20 mouse cellular contexts compared by ENCODE assay signal in the genomic region with DNA sequence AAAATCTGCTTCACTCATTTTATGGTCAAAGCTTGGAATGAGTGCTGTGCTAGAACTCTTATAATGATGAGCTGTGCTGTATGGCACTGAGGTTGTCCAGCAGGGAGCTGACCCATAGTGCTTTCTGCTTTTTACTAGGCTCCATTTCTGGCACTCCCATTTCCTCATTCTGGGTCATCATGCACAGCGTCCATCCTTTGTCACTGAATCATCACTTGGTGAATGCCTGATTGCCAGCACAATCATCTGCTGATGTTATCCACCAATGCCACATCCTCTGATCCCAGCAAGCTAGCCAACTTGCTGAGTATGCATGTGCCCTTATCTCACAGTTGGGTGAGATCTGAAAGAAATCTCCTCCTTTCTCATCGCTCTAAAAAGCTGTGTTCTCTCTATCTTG. TPM values are rescaled to one million over a fixed set of nuclear protein-coding genes. Genes with fewer than 3 reads are reported as not detected.
DNase-seq lines count a peak whose midpoint lies in the region.
"Had no signal": no experiment of that assay in that cellular context is flagged by ENCODE, and none has a peak within 500 bp of the region (broad histone marks: within the 10 kb centered on the region; RNA-seq: fewer than 3 reads in every experiment).

No protein-coding gene starts in this region.

- H3K79me2 ChIP-seq in macrophage (ENCODE audit: inconsistent target) = peaks cover 65% of the 10 kb centered on the region

- 47% methylated on average over 2 of the region's 2 CpGs for WGBS in macrophage (ENCODE audit: missing documents)

- DNase-seq in layer of hippocampus, adult 9-11 months = peak; percentile 73
- no peak for DNase-seq in layer of hippocampus, postnatal 10 days (ENCODE audit: low spot score in 2 of 2)
- DNase-seq in NIH3T3 (ENCODE audit: low read depth) = peak; percentile 40
- DNase-seq in adrenal gland, adult 8-10 months = no peak
- DNase-seq in gastrocnemius, postnatal 4 days (ENCODE audit: low spot score in 2 of 2) = no peak
- no peak for DNase-seq in left cerebral cortex, adult 11 months (ENCODE audit: low spot score)
- DNase-seq: adrenal gland, postnatal 14 days; cerebellum, adult 18-20 months; kidney, adult 11 months; kidney, postnatal 10 days; lung, embryonic 14.5 days; midbrain, embryonic 14.5 days; spleen, adult 18-20 months; thymus, adult 18-20 months had no signal

- peak overlapping the region; percentile 93 for H3K27ac ChIP-seq in macrophage
- H3K27ac ChIP-seq: forebrain, embryonic 13.5 days; limb, embryonic 12.5 days; liver, embryonic 12.5 days; neural tube, embryonic 15.5 days had no signal

- H3K4me3 ChIP-seq in macrophage (ENCODE audit: inconsistent target) = no peak overlapping the region
- H3K4me3 ChIP-seq: erythroblast, embryonic 14.5 days; forebrain, embryonic 13.5 days; limb, embryonic 12.5 days; liver, embryonic 12.5 days; neural tube, embryonic 15.5 days had no signal

- H3K36me3 ChIP-seq in macrophage (ENCODE audit: inconsistent target) = peaks cover 39% of the 10 kb centered on the region
- H3K36me3 ChIP-seq: limb, embryonic 12.5 days; neural tube, embryonic 15.5 days had no signal

RNA-seq across cellular contexts. Expression of a gene that starts 48.4 kb away (rescaled TPM):
- total RNA-seq in layer of hippocampus, postnatal 10 days (2021) = 1 to 10 TPM; 6.3 to 6.4 TPM
- 100 to 1,000 TPM; 222 to 530 (median 259) TPM for total RNA-seq in macrophage (2018; cell fraction: chromatin; rRNA removed)
- total RNA-seq in macrophage (2018; cell fraction: cytosol; rRNA removed) = 100 to 1,000 TPM; 125 to 227 (median 154) TPM
- 100 to 1,000 TPM; 128 to 303 (median 191) TPM for total RNA-seq in macrophage (2018; cell fraction: nucleus; rRNA removed)
- polyA plus RNA-seq in macrophage (2018) = 99.7 to 351 TPM (median 202 TPM) in 3 replicates
- 1 to 10 TPM; 3.1 to 6.2 (median 5.0) TPM for total RNA-seq in adrenal gland, adult 8-10 months (2022)
- total RNA-seq in gastrocnemius, postnatal 4 days (2021) = 1 to 10 TPM; 6.7 to 7.3 TPM

Comparison
In these comparisons a context has a peak if more than half of its experiments do, and no peak if none do; other contexts are left out.
1. DNase-seq: peak in layer of hippocampus, adult 9-11 months (single experiment) and NIH3T3 (single experiment); none in layer of hippocampus, postnatal 10 days (0 of 2), adrenal gland, adult 8-10 months (single experiment), gastrocnemius, postnatal 4 days (0 of 2) and left cerebral cortex, adult 11 months (single experiment).